Mouse (Mus musculus) ES-E14 (cell line): ENCODE data around the gene Lins1. TPM values are rescaled to one million over a fixed set of nuclear protein-coding genes. Genes with fewer than 3 reads are reported as not detected.

Source experiments
- DNase-seq: peaks from one replicate; pipeline ENCODE4 v3.0.0-alpha.2; 2013; ENCODE audit warnings: low read depth, low spot score
- H3K27ac ChIP-seq: 2 replicates; pipeline ENCODE4 v1.5.1; 2012; ENCODE audit warnings: low read depth, mild to moderate bottlenecking, low read length, moderate library complexity, mixed read lengths; ENCODE audit not compliant: poor library complexity, insufficient read depth, severe bottlenecking
- H3K36me3 ChIP-seq: 2 replicates; pipeline ENCODE4 v1.6.1; 2012; ENCODE audit warnings: mild to moderate bottlenecking, low read length, moderate library complexity, mixed read lengths; ENCODE audit not compliant: control insufficient read depth, poor library complexity, insufficient read depth, severe bottlenecking
- H3K4me1 ChIP-seq, 2 experiments: fragments of 150-350 bp in 1 of 2; sonication (generic) in 1 of 2; 2 replicates each; pipeline ENCODE4 v1.6.1; 2012; ENCODE audit warnings: low read length in 2 of 2, mild to moderate bottlenecking in 1 of 2, mixed read lengths in 1 of 2; ENCODE audit not compliant: control insufficient read depth in 2 of 2, insufficient read depth in 2 of 2, poor library complexity in 1 of 2
- H3K4me3 ChIP-seq, 2 experiments: fragments of 150-350 bp in 1 of 2; sonication (generic) in 1 of 2; 2 replicates each; pipeline ENCODE4 v1.5.1; 2012; ENCODE audit warnings: low read length in 2 of 2, low read depth in 1 of 2, mild to moderate bottlenecking in 1 of 2, mixed read lengths in 1 of 2; ENCODE audit not compliant: insufficient read depth in 1 of 2, poor library complexity in 1 of 2, severe bottlenecking in 1 of 2
- H3K9ac ChIP-seq: 2 replicates; pipeline ENCODE4 v1.6.1; 2012; ENCODE audit warnings: low read depth, mild to moderate bottlenecking, low read length, mixed read lengths; ENCODE audit not compliant: poor library complexity, insufficient read depth, severe bottlenecking
- H3K9me3 ChIP-seq: fragments of 150-350 bp; sonication (generic); 2 replicates; pipeline ENCODE4 v1.6.1; 2012; ENCODE audit warnings: low read depth, mild to moderate bottlenecking, low read length; ENCODE audit not compliant: control insufficient read depth, insufficient read depth
- CHD2 ChIP-seq: IDR thresholded peaks from 2 replicates; pipeline ENCODE4 v1.6.1; 2014; ENCODE audit warnings: mild to moderate bottlenecking, low read depth, low read length, inconsistent platforms
- HCFC1 ChIP-seq: IDR thresholded peaks from 2 replicates; pipeline ENCODE4 v1.6.1; 2012; ENCODE audit warnings: low read length, inconsistent platforms, borderline replicate concordance; ENCODE audit not compliant: insufficient read depth
- MAFK ChIP-seq: IDR thresholded peaks from 2 replicates; pipeline ENCODE4 v1.6.1; 2014; ENCODE audit warnings: mild to moderate bottlenecking, low read depth, low read length, inconsistent platforms; ENCODE audit not compliant: insufficient read depth
- ZC3H11A ChIP-seq: IDR thresholded peaks from 2 replicates; pipeline ENCODE4 v1.6.1; 2012; ENCODE audit warnings: low read depth, mild to moderate bottlenecking, inconsistent platforms, low read length, borderline replicate concordance
- ZNF384 ChIP-seq: IDR thresholded peaks from 2 replicates; pipeline ENCODE4 v1.6.1; 2012; ENCODE audit warnings: low read depth, low read length, inconsistent platforms
- in situ Hi-C, 2 experiments: fragments of 600-800 bp; cut with MboI; formaldehyde crosslinking; loops; one replicate each; pipeline ENCODE4 v1.15.1; 2025; ENCODE audit warnings: low sequenced_read_pairs in 2 of 2, inconsistent platforms in 1 of 2; ENCODE audit not compliant: unreplicated experiment in 2 of 2
- total RNA-seq: library from RNA; depleted of rRNA; stranded (reverse); fragments of 300-350 nt; gene quantifications from 2 replicates; pipeline ENCODE4 v1.2.3, GENCODE M21; 2012

The Lins1 gene
- total RNA-seq, 1 experiment, result 8.7 TPM

DNA sequence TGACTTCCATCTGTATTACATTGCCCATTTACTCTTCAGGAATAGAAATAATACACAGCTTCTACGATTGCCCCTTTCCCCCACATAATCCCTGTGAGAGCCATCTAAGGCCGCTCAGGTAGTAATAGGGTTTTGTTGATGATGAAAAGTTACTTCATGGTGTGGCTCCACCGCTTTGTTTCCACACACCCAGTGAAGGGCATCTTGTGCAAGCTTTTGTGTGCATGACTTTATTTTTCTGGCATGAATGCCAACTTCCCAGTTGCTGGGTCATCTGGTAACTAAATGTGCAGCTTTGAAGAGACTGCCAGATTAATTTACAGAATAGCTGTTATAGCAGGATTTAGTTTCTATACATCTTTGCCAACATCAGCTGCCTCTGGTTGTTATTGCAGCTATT lies 14.9 kb downstream of the Lins1 start:
- DNase-seq, result no peak
- Histone ChIP-seq H3K4me3 (no peak overlapping the region), H3K36me3 (no peaks in the 10 kb centered on the region), H3K27ac (no peak overlapping the region), H3K4me1 (no peaks in the 10 kb centered on the region), H3K9ac (no peak overlapping the region), H3K9me3 (no peaks in the 10 kb centered on the region)
- TF ChIP-seq CHD2, result no peak
- no peak for TF ChIP-seq ZC3H11A
- no peak for TF ChIP-seq ZNF384
- TF ChIP-seq HCFC1, result no peak
- no peak for TF ChIP-seq MAFK
- in situ Hi-C loops, result no loop called here

DNA sequence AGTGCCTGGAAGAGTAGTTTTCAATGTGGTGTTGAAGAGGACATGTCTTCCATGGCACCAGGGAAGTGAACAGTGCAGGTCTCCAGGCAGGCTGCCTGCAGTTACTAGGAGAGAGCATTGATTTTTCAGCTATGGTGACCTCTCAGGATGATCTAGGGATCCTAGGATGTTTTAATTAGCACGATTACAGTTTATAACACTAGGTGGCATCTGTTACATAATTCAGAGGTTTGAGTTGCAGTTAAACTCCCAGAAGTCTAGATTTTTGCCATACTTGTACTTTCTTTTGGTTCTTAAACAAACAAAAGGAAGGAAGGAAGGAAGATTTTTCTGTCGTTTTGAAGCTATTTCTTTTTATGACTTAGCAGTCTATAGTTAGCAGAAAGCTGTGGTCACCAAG lies 21.5 kb downstream of the Lins1 start:
- Histone ChIP-seq H3K9me3 (no peaks in the 10 kb centered on the region), H3K4me1 (peaks cover 0 to 1% of the 10 kb centered on the region in 2 experiments; a peak in 1 of 4 replicates), H3K4me3 (no peak overlapping the region), H3K27ac (no peak overlapping the region), H3K36me3 (peaks cover 2% of the 10 kb centered on the region; the same call in 1 of the 2 replicates), H3K9ac (no peak overlapping the region)
- in situ Hi-C loops, result no loop called here
- DNase-seq, result no peak
- TF ChIP-seq ZC3H11A (no peak), MAFK (no peak), ZNF384 (no peak), HCFC1 (no peak), CHD2 (no peak)

DNA sequence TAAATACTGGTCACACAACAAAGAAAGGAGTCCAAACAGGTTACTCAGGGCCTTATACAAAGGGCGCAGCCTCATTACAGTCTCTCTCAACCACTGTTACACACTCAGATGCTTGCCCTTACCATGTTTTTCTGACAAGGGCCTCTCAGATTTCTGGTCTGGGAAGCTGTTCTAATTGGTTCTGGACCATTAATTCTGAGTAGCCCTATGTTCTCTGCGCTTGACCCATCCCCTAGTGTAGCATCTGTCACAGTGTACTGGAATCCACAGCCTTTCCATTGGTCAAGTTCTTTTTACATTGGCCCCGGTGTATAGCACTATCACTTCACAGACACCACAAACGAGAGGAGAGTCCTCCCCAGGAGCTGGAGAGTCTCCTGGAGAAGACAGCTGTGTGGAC lies 34.8 kb downstream of the Lins1 start:
- no peak overlapping the region for H3K9ac ChIP-seq
- no peaks in the 10 kb centered on the region for H3K9me3 ChIP-seq
- TF ChIP-seq HCFC1 (no peak), CHD2 (no peak), ZC3H11A (no peak), MAFK (no peak), ZNF384 (no peak)
- H3K4me1 ChIP-seq, result no peaks in the 10 kb centered on the region
- in situ Hi-C loops, result no loop called here
- H3K36me3 ChIP-seq, result no peaks in the 10 kb centered on the region
- H3K4me3 ChIP-seq, result no peak overlapping the region
- H3K27ac ChIP-seq, result no peak overlapping the region
- DNase-seq, result no peak

GRCm38 (mm10) chr7:66724954-66725353 lies 35.3 kb downstream of the Lins1 start:
- Histone ChIP-seq H3K36me3 (no peaks in the 10 kb centered on the region), H3K27ac (no peak overlapping the region), H3K4me1 (no peaks in the 10 kb centered on the region), H3K9me3 (no peaks in the 10 kb centered on the region), H3K9ac (no peak overlapping the region), H3K4me3 (no peak overlapping the region)
- in situ Hi-C loops, result no loop called here
- no peak for TF ChIP-seq ZNF384
- TF ChIP-seq MAFK, result no peak
- TF ChIP-seq CHD2, result no peak
- TF ChIP-seq ZC3H11A, result no peak
- TF ChIP-seq HCFC1, result no peak
- no peak for DNase-seq

DNA sequence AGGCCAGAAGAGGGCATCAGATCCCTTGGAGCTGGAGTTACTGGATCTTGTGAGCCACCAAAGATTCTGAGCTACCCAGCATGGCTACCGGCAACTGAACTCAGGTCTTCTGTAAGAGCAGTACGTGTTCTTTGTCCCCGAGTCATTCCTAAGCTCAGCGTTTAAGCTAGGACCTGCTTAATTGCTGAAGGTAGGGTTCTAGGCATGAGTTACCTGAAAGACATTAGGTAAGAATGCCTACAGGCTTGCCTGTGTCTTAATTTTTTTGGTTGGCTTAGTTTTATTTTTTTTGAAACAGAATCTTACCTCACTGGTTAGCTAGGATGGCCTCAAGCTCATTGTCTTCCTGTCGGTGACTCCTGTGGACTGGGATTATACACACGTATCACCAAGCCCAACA lies 38.4 kb downstream of the Lins1 start:
- H3K27ac ChIP-seq, result no peak overlapping the region
- no peak overlapping the region for H3K9ac ChIP-seq
- no peaks in the 10 kb centered on the region for H3K36me3 ChIP-seq
- H3K4me3 ChIP-seq, result no peak overlapping the region
- TF ChIP-seq MAFK, result no peak
- TF ChIP-seq CHD2, result no peak
- no peak for DNase-seq
- in situ Hi-C loops, result no loop called here
- H3K9me3 ChIP-seq, result no peaks in the 10 kb centered on the region
- no peaks in the 10 kb centered on the region for H3K4me1 ChIP-seq
